Mouse (Mus musculus) spleen, adult 10 weeks (tissue): ENCODE results near the gene Myh3. TPM values are rescaled to one million over a fixed set of nuclear protein-coding genes. Genes with fewer than 3 reads are reported as not detected.

Source experiments
- polyA plus RNA-seq: library from polyadenylated mRNA; stranded (reverse); fragments of 350-450 nt; fragmentation: Illumina TruSeq; extraction: RNeasy Lipid Tissue Mini Kit (QIAGEN cat#74804); gene quantifications from one replicate; pipeline ENCODE4 v1.2.3, GENCODE M21; 2015; ENCODE audit warnings: low replicate concordance; ENCODE audit not compliant: insufficient read depth

Gene Myh3
- not detected for polyA plus RNA-seq

GRCm38 (mm10) chr11:67078000-67078399, at the start of gene Myh3:
Gene Myh3 (plus strand): TSS chr11:67078300.

DNA sequence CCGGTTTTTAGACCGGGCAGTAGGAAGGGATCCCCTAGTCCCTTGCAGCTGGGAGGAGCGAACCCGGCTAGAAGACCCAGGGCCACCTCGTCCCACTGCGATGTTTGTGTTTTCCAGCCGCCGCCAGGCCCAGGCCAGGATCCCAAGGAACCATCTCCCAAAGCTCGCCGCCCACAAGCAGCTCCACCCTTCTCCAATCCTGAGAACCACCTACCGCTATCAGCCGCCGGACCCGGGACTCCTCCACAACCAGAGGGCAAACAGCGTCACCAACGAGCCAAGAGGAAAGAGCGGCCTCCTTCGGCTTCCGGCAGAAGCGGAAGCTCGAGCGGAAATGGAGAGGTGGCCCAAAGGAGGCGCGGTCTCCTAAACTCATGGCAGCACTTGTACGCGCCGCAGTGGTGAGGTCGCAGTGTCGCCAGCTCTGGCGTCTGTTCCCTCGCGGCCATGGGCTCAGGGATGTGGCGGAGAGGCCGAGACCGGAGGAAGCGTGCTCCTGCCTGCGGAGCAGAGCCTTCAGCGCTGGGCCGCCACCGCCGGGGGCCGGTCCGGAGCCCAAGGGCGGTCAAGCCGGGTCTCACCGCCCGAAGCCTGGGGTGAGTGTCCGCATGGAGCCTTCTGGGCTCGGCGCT, 25.7 kb upstream of the Myh3 start, which contains the start of the genes Adprm and Sco1:
Adprm (minus strand) TSS at position 274 of the 632 bp plus-strand sequence.
Sco1 (plus strand) TSS at position 350 of the 632 bp plus-strand sequence.

Other genes with a start within 250 kb of the Myh3 start
- gene Pirt, start 166.3 kb upstream of the Myh3 start, polyA plus RNA-seq: not detected
- gene Tmem238l, start 121.7 kb upstream of the Myh3 start, polyA plus RNA-seq: not detected
- gene Tmem220, start 53.1 kb upstream of the Myh3 start, polyA plus RNA-seq: 2.8 TPM
- gene Adprm, start 25.7 kb upstream of the Myh3 start, polyA plus RNA-seq: 58.2 TPM
- gene Sco1, start 25.6 kb upstream of the Myh3 start, polyA plus RNA-seq: 11.8 TPM
- gene Myh2, start 92.7 kb downstream of the Myh3 start, polyA plus RNA-seq: not detected
- 0.39 TPM for gene Myh1, start 121.8 kb downstream of the Myh3 start, polyA plus RNA-seq
- not detected for gene Myh4, start 159.7 kb downstream of the Myh3 start, polyA plus RNA-seq
- gene Myh8, start 198.8 kb downstream of the Myh3 start, polyA plus RNA-seq: 0.11 TPM
- 0.11 TPM for gene Myh13, start 243.4 kb downstream of the Myh3 start, polyA plus RNA-seq